Mouse (Mus musculus) midbrain, embryonic 14.5 days (tissue): ENCODE results near the gene Cdc42ep3. TPM values are rescaled to one million over a fixed set of nuclear protein-coding genes. Genes with fewer than 3 reads are reported as not detected.

ENCODE experiments used
- ATAC-seq: fragments of 200-750 bp; cut with Nextera tagmentation; 2 replicates; pipeline ENCODE4 v1.8.0; 2017; ENCODE audit warnings: moderate number of reproducible peaks, moderate library complexity; ENCODE audit not compliant: low FRiP score, low TSS enrichment
- DNase-seq: peaks from one replicate; pipeline ENCODE4 v3.0.0-alpha.2; 2015
- H3K27ac ChIP-seq: fragments of 300-500 bp; sonication (generic); replicated peaks from 2 replicates; pipeline ENCODE4 v1.5.1; 2014; ENCODE audit warnings: mild to moderate bottlenecking, low read depth, low read length, moderate library complexity
- H3K27me3 ChIP-seq: fragments of 300-500 bp; sonication (generic); 2 replicates; pipeline ENCODE4 v1.6.1; 2014; ENCODE audit warnings: low read length, control low read depth, mixed read lengths; ENCODE audit not compliant: control insufficient read depth, insufficient read depth
- H3K36me3 ChIP-seq: fragments of 300-500 bp; sonication (generic); 2 replicates; pipeline ENCODE4 v1.6.1; 2014; ENCODE audit warnings: low read length, control low read depth; ENCODE audit not compliant: control insufficient read depth, insufficient read depth
- H3K4me1 ChIP-seq: fragments of 300-500 bp; sonication (generic); 2 replicates; pipeline ENCODE4 v1.6.1; 2014; ENCODE audit warnings: mild to moderate bottlenecking, antibody characterized with exemption, low read length, control low read depth; ENCODE audit not compliant: control insufficient read depth, insufficient read depth
- H3K4me2 ChIP-seq: fragments of 300-500 bp; sonication (generic); 2 replicates; pipeline ENCODE4 v1.6.1; 2014; ENCODE audit warnings: mild to moderate bottlenecking, low read length, moderate library complexity
- H3K4me3 ChIP-seq: fragments of 300-500 bp; sonication (generic); replicated peaks from 2 replicates; pipeline ENCODE4 v1.5.1; 2014; ENCODE audit warnings: low read depth, low read length
- H3K9ac ChIP-seq: fragments of 300-500 bp; sonication (generic); replicated peaks from 2 replicates; pipeline ENCODE4 v1.6.1; 2014; ENCODE audit warnings: mild to moderate bottlenecking, low read length, moderate library complexity
- H3K9me3 ChIP-seq: fragments of 300-500 bp; sonication (generic); 2 replicates; pipeline ENCODE4 v1.6.1; 2016; ENCODE audit warnings: low read length, control low read depth, mixed read lengths; ENCODE audit not compliant: control insufficient read depth
- WGBS: fragments of 180-500 bp; shearing (Covaris S2); extraction: QIAGEN DNeasy Blood & Tissue Kit; methylation state at CpG from one replicate; pipeline ENCODE4 v1.1.7; 2014; 5-methylcytosine and 5-hydroxymethylcytosine counted together
- polyA plus RNA-seq: library from polyadenylated mRNA; unstranded; fragments of >200 nt; fragmentation: Nextera tagmentation; extraction: Ambion mirVana; gene quantifications from 2 replicates; pipeline ENCODE4 v1.2.1, GENCODE M21; 2014

The Cdc42ep3 gene
- polyA plus RNA-seq, 1 experiment from 2014 or later: 46.5 TPM

- H3K4me1 ChIP-seq: no peaks in the 10 kb centered on the region
- no peak overlapping the region for H3K27ac ChIP-seq
- H3K9me3 ChIP-seq: no peaks in the 10 kb centered on the region
- ATAC-seq: no peak
- no peak overlapping the region for H3K4me2 ChIP-seq
- no peak for DNase-seq
- no peak overlapping the region for H3K9ac ChIP-seq
- 84% methylated on average over 11 of the region's 11 CpGs for WGBS
- peaks cover 19% of the 10 kb centered on the region for H3K36me3 ChIP-seq
- H3K27me3 ChIP-seq: no peaks in the 10 kb centered on the region
- no peak overlapping the region for H3K4me3 ChIP-seq
Measured at GRCm38 (mm10) chr17:79334701-79335100, 20.2 kb downstream of the Cdc42ep3 start.

GRCm38 (mm10) chr17:79333650-79334049 is 21.2 kb downstream of the Cdc42ep3 start:
- Histone ChIP-seq H3K9ac (no peak overlapping the region), H3K27me3 (no peaks in the 10 kb centered on the region), H3K27ac (no peak overlapping the region), H3K4me3 (no peak overlapping the region), H3K36me3 (peaks cover 19% of the 10 kb centered on the region), H3K4me1 (no peaks in the 10 kb centered on the region), H3K9me3 (no peaks in the 10 kb centered on the region), H3K4me2 (no peak overlapping the region)
- DNase-seq (no peak), ATAC-seq (no peak)
- WGBS: 91% methylated on average over 9 of the region's 9 CpGs

- Histone ChIP-seq H3K4me2 (no peak overlapping the region), H3K9ac (no peak overlapping the region), H3K4me1 (no peaks in the 10 kb centered on the region), H3K9me3 (no peaks in the 10 kb centered on the region), H3K4me3 (no peak overlapping the region), H3K27ac (no peak overlapping the region), H3K27me3 (no peaks in the 10 kb centered on the region), H3K36me3 (peaks cover 19% of the 10 kb centered on the region)
- DNase-seq (no peak), ATAC-seq (no peak)
- 95% methylated on average over 3 of the region's 3 CpGs for WGBS
Measured at GRCm38 (mm10) chr17:79332864-79333263, 22.0 kb downstream of the Cdc42ep3 start.

- WGBS: 96% methylated on average over 2 of the region's 2 CpGs
- no peaks in the 10 kb centered on the region for H3K27me3 ChIP-seq
- H3K4me2 ChIP-seq: no peak overlapping the region
- no peaks in the 10 kb centered on the region for H3K4me1 ChIP-seq
- H3K4me3 ChIP-seq: no peak overlapping the region
- H3K36me3 ChIP-seq: peaks cover 17% of the 10 kb centered on the region
- H3K27ac ChIP-seq: no peak overlapping the region
- ATAC-seq (no peak), DNase-seq (no peak)
- no peak overlapping the region for H3K9ac ChIP-seq
- H3K9me3 ChIP-seq: no peaks in the 10 kb centered on the region
Measured at GRCm38 (mm10) chr17:79330397-79330796, 24.5 kb downstream of the Cdc42ep3 start.

- Histone ChIP-seq H3K9me3 (no peaks in the 10 kb centered on the region), H3K9ac (no peak overlapping the region), H3K4me2 (no peak overlapping the region), H3K36me3 (no peaks in the 10 kb centered on the region), H3K4me3 (no peak overlapping the region), H3K4me1 (no peaks in the 10 kb centered on the region), H3K27ac (no peak overlapping the region), H3K27me3 (no peaks in the 10 kb centered on the region)
- no peak for ATAC-seq
- DNase-seq: peak; percentile 19
- 78% methylated on average over 4 of the region's 4 CpGs for WGBS
Measured at GRCm38 (mm10) chr17:79326868-79327376, 28.0 kb downstream of the Cdc42ep3 start.

- H3K36me3 ChIP-seq: no peaks in the 10 kb centered on the region
- H3K4me3 ChIP-seq: no peak overlapping the region
- H3K4me1 ChIP-seq: no peaks in the 10 kb centered on the region
- H3K9me3 ChIP-seq: no peaks in the 10 kb centered on the region
- H3K4me2 ChIP-seq: no peak overlapping the region
- no peak for DNase-seq
- no peaks in the 10 kb centered on the region for H3K27me3 ChIP-seq
- no peak for ATAC-seq
- no peak overlapping the region for H3K9ac ChIP-seq
- WGBS: 75% methylated on average over 12 of the region's 12 CpGs
- H3K27ac ChIP-seq: no peak overlapping the region
Measured at GRCm38 (mm10) chr17:79317085-79317751, 37.7 kb downstream of the Cdc42ep3 start.

- H3K4me2 ChIP-seq: no peak overlapping the region
- H3K27me3 ChIP-seq: no peaks in the 10 kb centered on the region
- H3K9ac ChIP-seq: no peak overlapping the region
- no peak overlapping the region for H3K27ac ChIP-seq
- no peak overlapping the region for H3K4me3 ChIP-seq
- H3K9me3 ChIP-seq: no peaks in the 10 kb centered on the region
- H3K4me1 ChIP-seq: no peaks in the 10 kb centered on the region
- WGBS: 79% methylated on average over 4 of the region's 4 CpGs
- DNase-seq: no peak
- H3K36me3 ChIP-seq: no peaks in the 10 kb centered on the region
- ATAC-seq: no peak
Measured at GRCm38 (mm10) chr17:79315415-79316094, 39.3 kb downstream of the Cdc42ep3 start.

- no peaks in the 10 kb centered on the region for H3K36me3 ChIP-seq
- 86% methylated on average over 1 of the region's 1 CpGs for WGBS
- H3K4me2 ChIP-seq: no peak overlapping the region
- ATAC-seq (no peak), DNase-seq (no peak)
- H3K9ac ChIP-seq: no peak overlapping the region
- H3K9me3 ChIP-seq: no peaks in the 10 kb centered on the region
- H3K4me3 ChIP-seq: no peak overlapping the region
- H3K27me3 ChIP-seq: no peaks in the 10 kb centered on the region
- H3K27ac ChIP-seq: no peak overlapping the region
- H3K4me1 ChIP-seq: no peaks in the 10 kb centered on the region
Measured at GRCm38 (mm10) chr17:79310465-79310864, 44.4 kb downstream of the Cdc42ep3 start.

GRCm38 (mm10) chr17:79309506-79309905 is 45.4 kb downstream of the Cdc42ep3 start:
- ATAC-seq: no peak

More at GRCm38 (mm10) chr17:79309506-79309905, 45.4 kb downstream of the Cdc42ep3 start:
- H3K9ac ChIP-seq: no peak overlapping the region
- H3K4me3 ChIP-seq: no peak overlapping the region
- H3K4me1 ChIP-seq: no peaks in the 10 kb centered on the region
- H3K9me3 ChIP-seq: no peaks in the 10 kb centered on the region
- no peak overlapping the region for H3K4me2 ChIP-seq
- no peaks in the 10 kb centered on the region for H3K27me3 ChIP-seq
- no peak for DNase-seq
- H3K27ac ChIP-seq: no peak overlapping the region
- H3K36me3 ChIP-seq: no peaks in the 10 kb centered on the region
- 95% methylated on average over 1 of the region's 1 CpGs for WGBS
